Mouse (Mus musculus): ENCODE data around the gene Vhl.

DNA sequence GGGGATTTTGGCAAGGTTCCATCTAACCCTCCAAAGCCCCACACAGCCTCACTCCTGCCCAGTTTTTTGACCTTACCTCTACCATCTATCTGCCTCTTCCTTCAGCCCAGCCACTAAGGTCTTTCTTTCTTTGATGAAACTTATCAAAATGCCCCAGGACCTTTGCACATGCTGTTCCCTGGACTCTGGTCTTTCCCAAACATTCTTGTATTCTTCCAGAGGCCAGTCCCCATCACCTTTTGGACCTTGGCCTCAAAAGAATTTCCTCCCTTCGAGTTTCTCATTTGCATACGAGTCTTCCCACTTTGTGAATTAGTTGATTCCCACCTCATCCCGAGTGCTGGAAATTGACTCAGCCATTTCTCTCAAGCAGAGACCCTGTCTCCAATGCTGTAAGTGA is 31.7 kb downstream of the Vhl start:
- TF ChIP-seq CTCF (IDR thresholded peaks at IDR 0.05; ENCODE audit: control insufficient read depth, insufficient read depth, insufficient read length) (no peak), USF1 (IDR thresholded peaks at IDR 0.05; ENCODE audit: low read depth) (no peak), MYOG (IDR thresholded peaks at IDR 0.05; ENCODE audit: control insufficient read depth, extremely low read depth, insufficient read length) (no peak)
